Mouse (Mus musculus) heart, adult 2 months (tissue): ENCODE measurements around the gene Taf1c.

Source experiments
- EP300 ChIP-seq: fragments of 200-500 bp; IDR thresholded peaks from 2 replicates; pipeline ENCODE4 v1.6.1; 2011; ENCODE audit warnings: low read depth, low read length, control low read depth; ENCODE audit not compliant: insufficient read depth
- POLR2A ChIP-seq: fragments of 200-500 bp; IDR thresholded peaks from 2 replicates; pipeline ENCODE4 v1.6.1; 2011; ENCODE audit warnings: mild to moderate bottlenecking, low read depth, low read length, control low read depth; ENCODE audit not compliant: insufficient read depth

- TF ChIP-seq EP300 = no peak
- TF ChIP-seq POLR2A = no peak
Observed at GRCm38 (mm10) chr8:119588321-119588720, 16.7 kb downstream of the Taf1c start.
